Mouse (Mus musculus): ENCODE data around the gene Slc38a6.
A peak's percentile ranks its signal among the peaks of the same experiment; 100 is the strongest.

The Slc38a6 gene

GRCm38 (mm10) chr12:73324180-73324586 is 37.6 kb downstream of the Slc38a6 start:
- DNase-seq (ENCODE audit: low read depth, low spot score) = no peak

- DNase-seq (ENCODE audit: low read depth, low spot score) = no peak
Measured at GRCm38 (mm10) chr12:73324742-73325141, 38.2 kb downstream of the Slc38a6 start.

GRCm38 (mm10) chr12:73325181-73325580 is 38.6 kb downstream of the Slc38a6 start:
- DNase-seq (ENCODE audit: low read depth, low spot score) = no peak

GRCm38 (mm10) chr12:73325617-73326016 is 39.0 kb downstream of the Slc38a6 start:
- no peak for DNase-seq (ENCODE audit: low read depth, low spot score)

GRCm38 (mm10) chr12:73327381-73327780 is 40.8 kb downstream of the Slc38a6 start:
- DNase-seq (ENCODE audit: low read depth, low spot score) = no peak

GRCm38 (mm10) chr12:73328448-73329167 is 42.0 kb downstream of the Slc38a6 start:
- DNase-seq (ENCODE audit: low read depth, low spot score) = no peak

- no peak for DNase-seq (ENCODE audit: low read depth, low spot score)
Measured at GRCm38 (mm10) chr12:73330236-73330635, 43.7 kb downstream of the Slc38a6 start.

- no peak for DNase-seq (ENCODE audit: low read depth, low spot score)
Measured at GRCm38 (mm10) chr12:73332701-73333100, 46.1 kb downstream of the Slc38a6 start.

- DNase-seq (ENCODE audit: low read depth, low spot score) = no peak
Measured at GRCm38 (mm10) chr12:73334051-73334551, 47.5 kb downstream of the Slc38a6 start.

GRCm38 (mm10) chr12:73337127-73337526 is 50.5 kb downstream of the Slc38a6 start:
- DNase-seq (ENCODE audit: low read depth, low spot score) = no peak

- DNase-seq (ENCODE audit: low read depth, low spot score) = no peak
Measured at GRCm38 (mm10) chr12:73340642-73341293, 54.2 kb downstream of the Slc38a6 start.

GRCm38 (mm10) chr12:73341703-73342663 is 55.4 kb downstream of the Slc38a6 start:
- no peak for DNase-seq (ENCODE audit: low read depth, low spot score)

- peak; percentile 52 for DNase-seq (ENCODE audit: low read depth, low spot score)
Measured at GRCm38 (mm10) chr12:73344300-73344699, 57.7 kb downstream of the Slc38a6 start.

- DNase-seq (ENCODE audit: low read depth, low spot score) = no peak
Measured at GRCm38 (mm10) chr12:73345157-73345556, 58.6 kb downstream of the Slc38a6 start.

- no peak for DNase-seq (ENCODE audit: low read depth, low spot score)
Measured at GRCm38 (mm10) chr12:73347202-73347601, 60.6 kb downstream of the Slc38a6 start.

- no peak for DNase-seq (ENCODE audit: low read depth, low spot score)
Measured at GRCm38 (mm10) chr12:73350466-73350865, 63.9 kb downstream of the Slc38a6 start.

GRCm38 (mm10) chr12:73350982-73351381 is 64.4 kb downstream of the Slc38a6 start:
- DNase-seq (ENCODE audit: low read depth, low spot score) = no peak

GRCm38 (mm10) chr12:73351746-73352145 is 65.2 kb downstream of the Slc38a6 start:
- no peak for DNase-seq (ENCODE audit: low read depth, low spot score)

- no peak for DNase-seq (ENCODE audit: low read depth, low spot score)
Measured at GRCm38 (mm10) chr12:73353362-73353761, 66.8 kb downstream of the Slc38a6 start.

GRCm38 (mm10) chr12:73354521-73354920 is 67.9 kb downstream of the Slc38a6 start:
- no peak for DNase-seq (ENCODE audit: low read depth, low spot score)

GRCm38 (mm10) chr12:73355084-73355775 is 68.7 kb downstream of the Slc38a6 start:
- no peak for DNase-seq (ENCODE audit: low read depth, low spot score)
